Mouse (Mus musculus) spleen, adult 18-20 months (tissue): ENCODE measurements at regions not wholly inside any gene's neighbourhood (a gene's known extent, or its start where the extent isn't known, plus 50 kb on each side); places are given as distances from the start of the nearest gene placed in this dataset.

Source experiments
- DNase-seq, 2 experiments: peaks; one replicate each; pipeline ENCODE4 v3.0.0; 2022; ENCODE audit warnings: mixed read lengths in 2 of 2

DNA sequence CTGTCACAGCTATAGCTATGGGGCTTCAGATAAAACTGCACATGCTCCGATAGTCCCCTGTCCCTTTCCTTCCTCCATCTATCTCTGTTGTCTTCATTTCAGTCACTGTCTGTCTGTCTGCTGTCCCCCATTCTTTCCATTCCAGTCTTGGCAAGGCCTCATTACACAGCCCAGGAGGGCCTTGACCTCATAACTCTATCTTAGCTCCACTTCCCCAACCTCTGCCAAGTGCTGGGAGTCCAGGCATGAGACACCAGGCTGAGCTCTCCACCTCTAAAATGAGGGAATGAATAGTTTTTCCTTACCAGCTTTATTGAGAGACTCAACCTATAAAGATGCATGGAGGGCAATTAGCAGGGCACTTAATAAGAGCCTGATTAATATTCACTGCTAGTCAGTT is 76.0 kb upstream of the Frmd4a start:
- DNase-seq: no peak

- no peak for DNase-seq
Observed at GRCm38 (mm10) chr2:3947432-3947831, 70.1 kb upstream of the Frmd4a start.

DNA sequence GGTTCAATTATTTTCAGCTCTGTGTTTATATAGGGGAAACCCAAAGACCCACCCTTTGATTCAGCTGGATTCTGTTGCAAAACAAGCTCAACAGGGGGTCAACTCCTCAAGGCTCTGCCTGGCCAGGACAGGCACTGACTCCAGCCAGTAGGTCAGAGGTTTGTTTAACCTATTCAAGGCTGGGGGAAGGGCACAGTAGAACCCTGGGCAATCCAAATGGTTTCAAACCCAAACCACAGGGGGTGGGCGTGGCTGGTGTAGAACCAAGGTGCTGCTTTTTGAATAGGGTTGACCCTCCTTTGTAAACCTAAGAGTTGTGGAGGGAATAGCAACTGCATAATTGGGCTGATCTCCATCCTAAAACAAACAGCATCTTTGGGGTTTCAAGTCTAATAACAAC is 69.2 kb upstream of the Frmd4a start:
- DNase-seq: no peak

DNA sequence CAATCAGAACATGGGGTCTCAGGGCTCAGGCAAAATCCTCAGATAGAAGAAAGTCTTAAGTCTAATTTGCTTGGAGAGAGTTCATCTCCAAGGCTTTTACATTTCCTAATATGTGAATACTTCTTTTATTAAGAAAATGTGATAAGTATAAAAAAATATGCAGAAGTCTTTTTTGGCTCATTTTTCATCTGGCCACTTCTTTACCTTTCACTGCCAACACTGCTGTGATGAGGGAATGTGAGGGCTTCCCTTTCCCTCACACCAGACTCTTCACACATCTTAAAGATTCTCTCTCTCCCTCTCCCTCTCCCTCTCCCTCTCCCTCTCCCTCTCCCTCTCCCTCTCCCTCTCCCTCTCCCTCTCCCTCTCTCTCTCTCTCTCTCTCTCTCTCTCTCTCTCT is 60.0 kb upstream of the Frmd4a start:
- DNase-seq: no peak

DNA sequence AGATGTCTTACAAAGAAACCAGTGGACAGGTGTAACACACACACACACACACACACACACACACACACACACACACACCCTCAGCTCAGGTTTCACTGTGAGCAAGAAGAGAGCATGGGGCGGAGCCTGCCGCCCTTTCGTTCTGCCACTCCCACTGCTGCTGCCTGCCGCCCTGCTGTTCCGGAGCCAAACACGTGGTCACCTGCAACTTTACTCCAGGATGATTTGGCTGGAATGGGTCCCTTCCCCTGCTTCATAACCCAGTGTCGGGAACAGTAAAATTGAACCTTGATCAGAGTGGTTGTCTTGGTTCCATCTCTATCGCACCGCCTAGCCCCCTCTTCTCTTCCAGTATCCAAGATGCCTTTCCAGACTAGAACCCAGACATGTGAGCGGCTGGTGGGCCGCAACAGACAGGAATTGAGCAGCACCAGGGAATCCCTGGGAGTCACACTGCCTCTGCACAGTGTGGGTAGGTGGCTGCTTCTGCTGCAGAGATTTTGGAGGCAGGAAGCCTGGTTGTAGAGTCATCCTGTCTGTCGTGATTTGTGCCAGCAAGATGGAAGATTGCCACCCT is 59.4 kb upstream of the Frmd4a start:
- DNase-seq: no peak

- DNase-seq: no peak
Observed at GRCm38 (mm10) chr2:3958711-3959110, 58.8 kb upstream of the Frmd4a start.

DNA sequence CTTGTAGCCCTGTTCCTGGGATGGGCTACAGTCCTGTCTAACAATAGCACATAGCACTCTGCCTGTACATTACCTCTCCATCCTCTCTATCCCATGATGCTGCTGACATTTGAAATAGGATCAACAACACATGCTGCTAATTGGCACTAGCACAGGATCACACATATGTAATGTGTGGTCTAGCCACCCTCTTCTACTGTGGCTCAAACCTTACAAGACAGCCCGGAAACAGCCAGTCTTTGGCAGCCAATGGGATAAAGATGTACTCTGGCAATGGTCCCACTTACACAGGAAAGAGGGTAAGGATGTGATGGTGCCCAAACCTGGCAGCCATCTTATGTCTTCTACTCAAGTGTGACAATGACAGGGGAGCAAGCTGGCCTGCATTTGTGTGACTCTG is 58.3 kb upstream of the Frmd4a start:
- no peak for DNase-seq

- DNase-seq: no peak
Observed at GRCm38 (mm10) chr2:3960213-3960612, 57.3 kb upstream of the Frmd4a start.

DNA sequence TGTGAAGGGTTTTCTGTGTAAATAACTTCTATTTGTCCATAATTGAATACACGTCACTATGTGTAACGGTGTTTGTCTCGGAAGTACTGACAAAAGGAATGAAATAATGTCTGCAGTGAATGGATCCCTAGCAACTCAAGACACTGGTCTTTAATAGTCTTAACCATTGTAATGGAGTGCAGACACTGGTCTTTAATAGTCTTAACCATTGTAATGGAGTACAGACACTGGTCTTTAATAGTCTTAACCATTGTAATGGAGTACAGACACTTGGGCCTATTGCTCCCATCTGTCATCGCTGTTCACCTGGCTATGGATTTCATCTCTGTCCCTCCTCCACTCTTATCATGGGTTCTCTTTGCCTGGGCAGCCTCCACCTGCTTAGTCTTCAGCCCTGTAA is 53.2 kb upstream of the Frmd4a start:
- no peak for DNase-seq
